Mouse (Mus musculus) layer of hippocampus, adult 2 months (tissue): ENCODE measurements at regions not wholly inside any gene's neighbourhood (a gene's known extent, or its start where the extent isn't known, plus 50 kb on each side); places are given as distances from the start of the nearest gene placed in this dataset.

Experiments
- DNase-seq, 2 experiments: peaks; one replicate each; pipeline ENCODE4 v3.0.0; 2022; ENCODE audit warnings: low spot score in 2 of 2
- H3K27ac ChIP-seq: fragments of 200-600 bp; 2 replicates; pipeline ENCODE4 v1.8.1; 2022
- H3K4me3 ChIP-seq: fragments of 200-600 bp; 2 replicates; pipeline ENCODE4 v1.8.1; 2022; ENCODE audit warnings: mild to moderate bottlenecking
- CTCF ChIP-seq: fragments of 200-600 bp; conservative IDR thresholded peaks from 2 replicates; pipeline ENCODE4 v1.8.1; 2022; ENCODE audit warnings: antibody characterized with exemption, mild to moderate bottlenecking, moderate library complexity

DNA sequence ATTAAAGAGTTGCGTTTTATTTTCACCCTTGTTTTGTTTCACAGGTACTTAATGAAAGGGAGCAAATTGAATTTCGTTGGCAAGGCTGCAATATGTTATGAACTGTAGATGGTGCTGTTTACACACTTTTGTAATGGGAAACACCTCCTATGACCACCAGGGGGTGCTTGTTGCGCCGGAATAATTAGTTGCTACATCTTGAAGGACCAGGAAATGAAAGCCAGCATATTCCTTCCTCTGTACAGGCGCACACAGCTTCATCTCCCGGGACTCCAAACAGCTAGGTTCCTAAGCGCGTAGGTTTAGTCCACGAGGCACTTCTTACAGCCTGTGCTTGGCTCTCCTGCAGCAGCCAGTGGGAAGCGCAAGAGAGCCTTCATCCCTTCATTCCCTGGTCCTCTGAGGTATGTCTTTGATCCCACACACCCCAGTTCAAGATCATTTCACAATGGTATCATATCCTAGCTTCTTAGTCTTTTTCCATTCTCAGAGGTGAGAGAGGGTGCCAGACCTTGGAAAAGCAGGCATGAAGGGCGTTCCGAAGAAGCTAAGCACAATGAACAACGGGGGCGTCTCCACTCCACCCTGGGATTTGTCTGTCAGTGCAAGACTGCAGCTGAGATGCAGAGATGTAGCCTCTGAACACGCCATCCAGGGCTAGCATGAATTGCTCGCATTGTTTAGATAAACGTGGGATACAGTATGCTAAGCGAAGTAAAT is 95.4 kb upstream of the Tmem45b start:
- Histone ChIP-seq H3K27ac (peak overlapping the region; percentile 43), H3K4me3 (peak overlapping the region; percentile 36)
- DNase-seq: peak; percentile 69 to 80
- peak; percentile 97 for TF ChIP-seq CTCF

- H3K27ac ChIP-seq: no peak overlapping the region
- DNase-seq: no peak
- no peak; the same call in 1 of the 2 replicates for TF ChIP-seq CTCF
- no peak overlapping the region for H3K4me3 ChIP-seq
Observed at GRCm38 (mm10) chr9:31543691-31544052, 79.4 kb upstream of the Tmem45b start.

- DNase-seq: peak; percentile 66 to 86
- Histone ChIP-seq H3K4me3 (no peak overlapping the region), H3K27ac (no peak overlapping the region)
- TF ChIP-seq CTCF: peak; percentile 98
Observed at GRCm38 (mm10) chr9:31542909-31543690, 78.8 kb upstream of the Tmem45b start.

GRCm38 (mm10) chr9:31541615-31542191 is 77.4 kb upstream of the Tmem45b start:
- H3K4me3 ChIP-seq: no peak overlapping the region
- no peak for DNase-seq
- no peak overlapping the region for H3K27ac ChIP-seq
- TF ChIP-seq CTCF: no peak

DNA sequence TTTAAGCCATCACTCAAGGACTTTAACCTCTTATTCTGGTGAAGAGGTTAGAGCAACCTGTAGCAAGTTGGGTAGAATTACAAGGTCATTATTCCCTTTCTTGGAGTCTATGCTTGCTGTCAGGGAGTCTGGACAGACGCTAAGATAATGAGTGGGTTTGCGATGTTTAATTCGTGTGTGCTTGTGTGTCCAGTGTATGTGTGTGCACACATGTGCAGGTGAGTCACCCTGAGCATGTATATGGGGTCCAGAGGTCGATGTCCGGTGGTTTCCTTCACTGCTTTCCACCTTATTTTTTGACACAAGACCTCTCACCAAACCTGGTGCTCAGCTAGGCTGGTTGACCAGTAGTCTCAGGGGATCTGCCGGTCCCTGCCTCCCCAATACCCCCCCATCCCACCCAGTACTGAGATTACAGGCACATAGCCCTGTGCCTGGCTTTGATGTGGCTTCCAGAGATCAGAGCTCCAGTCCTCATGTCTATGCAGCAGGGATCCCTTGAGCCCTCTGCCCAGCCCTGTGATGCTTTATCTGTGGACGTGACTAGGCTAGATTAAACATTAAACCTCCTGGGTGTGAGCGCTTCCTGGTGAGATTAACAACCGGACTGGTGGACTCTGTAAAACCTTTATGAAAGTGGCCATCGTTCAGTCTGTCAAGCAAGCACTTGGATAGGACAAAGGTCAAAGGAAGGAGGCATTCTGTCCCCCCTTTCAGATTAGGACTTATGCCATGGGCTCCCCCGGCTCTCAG is 74.4 kb upstream of the Tmem45b start:
- H3K4me3 ChIP-seq: no peak overlapping the region
- no peak for TF ChIP-seq CTCF
- no peak for DNase-seq
- no peak overlapping the region for H3K27ac ChIP-seq

DNA sequence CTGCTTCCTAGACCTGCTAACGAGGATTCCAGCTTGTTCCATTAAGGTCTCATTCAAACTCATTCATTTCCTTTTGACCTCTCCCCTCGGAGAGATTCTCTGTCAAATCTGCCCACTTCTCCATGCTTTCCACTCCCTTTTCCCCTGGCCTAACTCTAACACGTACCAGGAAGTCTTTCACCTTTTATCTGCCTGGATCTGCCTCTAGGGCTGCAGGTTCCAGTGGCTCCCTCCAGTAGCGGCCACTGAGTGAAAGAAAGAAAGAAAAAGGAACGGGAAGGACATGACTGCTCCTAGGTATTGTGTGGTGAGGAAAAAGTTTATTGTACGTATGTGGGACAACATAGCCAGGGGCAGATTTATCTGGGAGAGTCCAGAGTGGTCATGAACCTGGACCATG is 64.8 kb upstream of the Tmem45b start:
- DNase-seq: no peak
- no peak overlapping the region for H3K4me3 ChIP-seq
- no peak overlapping the region for H3K27ac ChIP-seq
- TF ChIP-seq CTCF: no peak

DNA sequence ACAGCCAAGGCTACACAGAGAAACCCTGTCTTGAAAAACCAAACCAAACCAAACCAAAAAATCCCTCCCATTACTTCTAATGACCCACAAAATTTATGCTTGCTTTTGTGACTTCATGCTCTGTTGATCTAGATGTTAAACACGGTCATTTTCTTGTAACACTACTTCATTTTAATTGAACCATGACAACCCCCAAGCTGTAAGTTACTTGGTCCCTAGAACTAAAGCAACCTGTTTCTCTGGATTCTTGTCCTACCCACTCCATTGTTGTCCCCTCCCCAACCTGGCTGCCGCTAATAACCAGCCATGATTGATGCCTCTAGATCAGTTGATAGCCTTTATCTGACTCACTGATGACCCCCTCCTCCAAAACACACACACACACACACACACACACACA is 63.0 kb upstream of the Tmem45b start:
- TF ChIP-seq CTCF: no peak
- H3K4me3 ChIP-seq: no peak overlapping the region
- H3K27ac ChIP-seq: no peak overlapping the region
- no peak for DNase-seq
